Mouse (Mus musculus): ENCODE measurements at regions not wholly inside any gene's neighbourhood (a gene's known extent, or its start where the extent isn't known, plus 50 kb on each side); places are given as distances from the start of the nearest gene placed in this dataset.

- DNase-seq (ENCODE audit: low spot score in 2 of 2) = no peak
Measured at GRCm38 (mm10) chr13:112218389-112218788, 69.9 kb upstream of the Ankrd55 start.

- DNase-seq (ENCODE audit: low spot score in 2 of 2) = no peak
Measured at GRCm38 (mm10) chr13:112220184-112220583, 68.1 kb upstream of the Ankrd55 start.

DNA sequence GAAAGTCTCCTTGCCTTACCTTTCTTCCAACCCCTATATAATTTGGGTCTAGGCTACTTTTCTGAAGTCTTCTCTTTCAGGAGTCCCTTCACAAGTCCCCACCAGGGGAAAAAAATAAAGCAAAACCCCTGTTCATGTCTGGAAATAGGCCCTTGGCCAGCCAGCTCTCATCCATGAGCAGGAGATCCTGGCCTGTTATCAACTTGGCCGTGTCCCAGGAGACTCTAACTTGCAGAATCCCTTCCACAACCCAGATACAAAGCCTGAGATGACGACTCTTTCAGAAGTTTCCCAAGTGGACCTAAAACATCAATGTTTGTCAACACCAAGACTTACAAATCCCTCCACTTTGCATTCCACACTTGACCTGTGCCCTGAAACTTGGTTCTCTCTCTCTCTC, 64.6 kb upstream of the Ankrd55 start:
- no peak for DNase-seq (ENCODE audit: low spot score in 2 of 2)

DNA sequence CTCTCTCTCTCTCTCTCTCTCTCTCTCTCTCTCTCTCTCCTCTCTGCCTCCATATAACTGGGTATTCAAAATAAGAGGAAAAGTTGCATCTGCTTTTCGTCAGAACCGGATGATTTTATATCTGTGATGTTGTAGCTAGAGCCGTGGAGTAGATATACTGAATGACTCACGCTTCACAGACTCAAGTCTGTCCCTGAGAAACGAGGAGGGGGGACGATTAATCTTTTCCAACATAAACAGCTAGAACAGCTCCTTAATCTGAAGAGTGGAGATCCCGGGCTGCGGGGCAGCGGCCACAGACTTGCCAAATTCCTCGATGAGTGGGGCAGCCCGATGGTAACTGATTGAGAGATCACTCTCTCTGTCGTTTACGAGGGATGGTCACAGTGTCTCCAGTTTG, 60.5 kb upstream of the Ankrd55 start:
- DNase-seq (ENCODE audit: low spot score in 2 of 2) = no peak

- no peak for DNase-seq (ENCODE audit: low spot score in 2 of 2)
Measured at GRCm38 (mm10) chr13:112228846-112229245, 59.4 kb upstream of the Ankrd55 start.

- DNase-seq (ENCODE audit: low spot score in 2 of 2) = no peak
Measured at GRCm38 (mm10) chr13:112230176-112230575, 58.1 kb upstream of the Ankrd55 start.

DNA sequence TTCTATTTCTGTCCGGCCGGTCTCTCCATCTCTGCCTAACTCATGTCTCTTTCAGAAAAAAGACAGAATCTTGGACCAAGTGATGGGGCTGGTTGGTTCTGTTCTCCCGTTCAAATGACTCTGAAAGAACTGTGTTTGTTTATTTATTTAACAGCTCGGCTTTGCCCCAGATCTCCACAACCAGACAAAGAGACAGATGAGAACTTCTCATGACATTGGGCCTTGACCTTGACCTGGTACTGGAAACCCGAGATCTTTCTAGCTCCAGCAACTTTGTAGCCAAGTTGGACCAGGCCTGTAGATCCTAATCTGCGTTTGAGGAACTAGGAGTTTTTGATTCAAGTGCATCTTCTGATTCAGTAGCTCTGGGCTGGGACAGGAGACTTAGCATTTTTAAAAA, 53.6 kb upstream of the Ankrd55 start:
- no peak for DNase-seq (ENCODE audit: low spot score in 2 of 2)

GRCm38 (mm10) chr13:112236956-112237355, 51.3 kb upstream of the Ankrd55 start:
- DNase-seq (ENCODE audit: low spot score in 2 of 2) = no peak

DNA sequence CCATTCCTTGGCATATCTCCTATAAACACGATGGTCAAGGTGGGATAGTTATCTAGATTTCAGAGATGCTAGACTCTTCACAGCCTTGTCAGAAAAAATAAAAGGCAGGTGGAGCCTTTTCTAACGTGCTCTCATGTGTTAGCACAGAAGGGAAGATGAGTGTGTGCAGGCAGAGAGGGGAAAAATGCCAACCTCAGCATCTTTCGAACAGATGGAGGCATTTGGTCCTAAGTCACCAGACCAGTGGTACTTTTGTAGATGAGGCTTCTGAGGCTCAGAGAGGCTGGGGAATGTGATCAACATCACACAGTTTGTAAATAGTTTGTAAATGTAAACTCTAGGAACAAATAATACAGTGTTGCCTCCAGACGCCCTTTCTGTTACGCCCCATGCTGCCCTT, 50.9 kb upstream of the Ankrd55 start:
- DNase-seq (ENCODE audit: low spot score in 2 of 2) = no peak

GRCm38 (mm10) chr13:112237917-112238316, 50.3 kb upstream of the Ankrd55 start:
- DNase-seq (ENCODE audit: low spot score in 2 of 2) = no peak

Data from heart, adult 9 months (tissue).